Mouse (Mus musculus) forebrain, postnatal 0 days (tissue): ENCODE data around the gene Pgls. TPM values are rescaled to one million over a fixed set of nuclear protein-coding genes. Genes with fewer than 3 reads are reported as not detected.

Experiments used
- ATAC-seq: fragments of 200-750 bp; cut with Nextera tagmentation; 2 replicates; pipeline ENCODE4 v1.8.0; 2017; ENCODE audit warnings: mild to moderate bottlenecking, moderate library complexity
- DNase-seq: peaks from one replicate; pipeline ENCODE4 v3.0.0-alpha.2; 2015
- H3K27ac ChIP-seq: fragments of 300-500 bp; sonication (generic); 2 replicates; pipeline ENCODE4 v1.5.1; 2014; ENCODE audit warnings: low read depth, mild to moderate bottlenecking, antibody characterized with exemption, low read length, moderate library complexity, mixed read lengths
- H3K27me3 ChIP-seq: fragments of 300-500 bp; sonication (generic); 2 replicates; pipeline ENCODE4 v1.6.1; 2014; ENCODE audit warnings: mild to moderate bottlenecking, low read length, mixed read lengths; ENCODE audit not compliant: insufficient read depth
- H3K36me3 ChIP-seq: fragments of 300-500 bp; sonication (generic); 2 replicates; pipeline ENCODE4 v1.6.1; 2014; ENCODE audit warnings: mild to moderate bottlenecking, moderate library complexity; ENCODE audit not compliant: insufficient read depth
- H3K4me1 ChIP-seq: fragments of 300-500 bp; sonication (generic); 2 replicates; pipeline ENCODE4 v1.6.1; 2014; ENCODE audit warnings: antibody characterized with exemption; ENCODE audit not compliant: insufficient read depth
- H3K4me2 ChIP-seq: fragments of 300-500 bp; sonication (generic); 2 replicates; pipeline ENCODE4 v1.6.1; 2014; ENCODE audit warnings: low read depth, mild to moderate bottlenecking, moderate library complexity
- H3K4me3 ChIP-seq: fragments of 300-500 bp; sonication (generic); 2 replicates; pipeline ENCODE4 v1.5.1; 2014; ENCODE audit warnings: low read depth, low read length, mixed read lengths
- H3K9ac ChIP-seq: fragments of 300-500 bp; sonication (generic); 2 replicates; pipeline ENCODE4 v1.6.1; 2014; ENCODE audit warnings: mild to moderate bottlenecking
- H3K9me3 ChIP-seq: fragments of 300-500 bp; sonication (generic); 2 replicates; pipeline ENCODE4 v1.6.1; 2016; ENCODE audit warnings: low read length
- CTCF ChIP-seq: sonication (generic); IDR thresholded peaks from 2 replicates; pipeline ENCODE4 v1.5.1; 2016; ENCODE audit warnings: antibody characterized with exemption, control low read depth, low read depth
- WGBS: fragments of 180-500 bp; shearing (Covaris S2); extraction: QIAGEN DNeasy Blood & Tissue Kit; methylation state at CpG from one replicate; pipeline ENCODE4 v1.1.7; 2014; 5-methylcytosine and 5-hydroxymethylcytosine counted together
- polyA plus RNA-seq: library from polyadenylated mRNA; unstranded; fragments of >200 nt; fragmentation: Nextera tagmentation; extraction: Ambion mirVana; gene quantifications from 2 replicates; pipeline ENCODE4 v1.2.1, GENCODE M21; 2015
- total RNA-seq: library from RNA; depleted of rRNA; stranded (reverse); fragments of >200 nt; gene quantifications from 2 replicates; pipeline ENCODE4 v1.2.3, GENCODE M21; 2014; rRNA removed

The Pgls gene
- total RNA-seq (248 and 264 TPM in 2 replicates), polyA plus RNA-seq (262 and 318 TPM in 2 replicates)

- H3K27me3 ChIP-seq: no peaks in the 10 kb centered on the region
- peak within 1 kb of the TSS; percentile 89 for H3K9ac ChIP-seq
- peak within 1 kb of the TSS; percentile 90 for H3K4me2 ChIP-seq
- peaks cover 7% of the 10 kb centered on the region; the same call in 1 of the 2 replicates for H3K36me3 ChIP-seq
- no peaks in the 10 kb centered on the region for H3K9me3 ChIP-seq
- ATAC-seq (peak; percentile 84), DNase-seq (peak; percentile 95)
- peak within 1 kb of the TSS; percentile 76 for H3K4me3 ChIP-seq
- WGBS: 2% methylated on average over 70 of the region's 71 CpGs
- H3K27ac ChIP-seq: peak within 1 kb of the TSS; percentile 96
- peaks cover 10% of the 10 kb centered on the region for H3K4me1 ChIP-seq
- no peak for TF ChIP-seq CTCF
Measured at GRCm38 (mm10) chr8:71591471-71592373, at the start of gene Pgls. Gene Pgls (plus strand): TSS chr8:71592176.

GRCm38 (mm10) chr8:71542632-71543343 lies 49.2 kb upstream of the Pgls start, which contains the start of gene Mvb12a:
Gene Mvb12a (plus strand): TSS chr8:71542922.
- no peaks in the 10 kb centered on the region for H3K9me3 ChIP-seq
- 0% methylated on average over 51 of the region's 55 CpGs for WGBS
- H3K9ac ChIP-seq: peak within 1 kb of the TSS; percentile 74
- H3K4me1 ChIP-seq: no peaks in the 10 kb centered on the region
- 0 out of 2 replicates have a peak within 1 kb of the TSS, but pooled peaks have one; percentile 31 for H3K27ac ChIP-seq
- TF ChIP-seq CTCF: no peak
- H3K4me2 ChIP-seq: peak within 1 kb of the TSS; percentile 90
- ATAC-seq (peak; percentile 97), DNase-seq (peak; percentile 98)
- H3K4me3 ChIP-seq: peak within 1 kb of the TSS; percentile 75
- no peaks in the 10 kb centered on the region for H3K27me3 ChIP-seq
- peaks cover 24% of the 10 kb centered on the region for H3K36me3 ChIP-seq

GRCm38 (mm10) chr8:71543755-71544154 lies 48.2 kb upstream of the Pgls start:
- H3K9me3 ChIP-seq: no peaks in the 10 kb centered on the region
- no peaks in the 10 kb centered on the region for H3K27me3 ChIP-seq
- H3K27ac ChIP-seq: no peak overlapping the region
- TF ChIP-seq CTCF: no peak
- no peak for ATAC-seq
- 91% methylated on average over 9 of the region's 9 CpGs for WGBS
- H3K4me2 ChIP-seq: peak overlapping the region; percentile 90
- H3K36me3 ChIP-seq: peaks cover 31% of the 10 kb centered on the region
- DNase-seq: no peak
- H3K4me3 ChIP-seq: peak overlapping the region; percentile 75
- no peaks in the 10 kb centered on the region for H3K4me1 ChIP-seq
- peak overlapping the region; percentile 74; the same call in 1 of the 2 replicates for H3K9ac ChIP-seq

- WGBS: 93% methylated on average over 11 of the region's 11 CpGs
- Histone ChIP-seq H3K36me3 (peaks cover 32% of the 10 kb centered on the region), H3K27me3 (no peaks in the 10 kb centered on the region), H3K9me3 (no peaks in the 10 kb centered on the region), H3K4me3 (no peak overlapping the region), H3K4me1 (no peaks in the 10 kb centered on the region), H3K27ac (no peak overlapping the region), H3K9ac (no peak overlapping the region), H3K4me2 (no peak overlapping the region)
- DNase-seq: no peak
- no peak for ATAC-seq
- TF ChIP-seq CTCF: no peak
Measured at GRCm38 (mm10) chr8:71545053-71545452, 46.9 kb upstream of the Pgls start.

GRCm38 (mm10) chr8:71547590-71547989 lies 44.4 kb upstream of the Pgls start:
- Histone ChIP-seq H3K9me3 (no peaks in the 10 kb centered on the region), H3K9ac (no peak overlapping the region), H3K4me2 (no peak overlapping the region), H3K27ac (no peak overlapping the region), H3K27me3 (no peaks in the 10 kb centered on the region), H3K4me1 (no peaks in the 10 kb centered on the region), H3K36me3 (peaks cover 32% of the 10 kb centered on the region), H3K4me3 (no peak overlapping the region)
- DNase-seq (no peak), ATAC-seq (no peak)
- 90% methylated on average over 7 of the region's 7 CpGs for WGBS
- TF ChIP-seq CTCF: no peak

- no peak for DNase-seq
- H3K27ac ChIP-seq: no peak overlapping the region
- H3K27me3 ChIP-seq: no peaks in the 10 kb centered on the region
- WGBS: 68% methylated on average over 7 of the region's 7 CpGs
- H3K9ac ChIP-seq: no peak overlapping the region
- H3K36me3 ChIP-seq: peaks cover 23% of the 10 kb centered on the region
- no peak overlapping the region for H3K4me2 ChIP-seq
- no peaks in the 10 kb centered on the region for H3K4me1 ChIP-seq
- TF ChIP-seq CTCF: no peak
- ATAC-seq: no peak
- no peaks in the 10 kb centered on the region for H3K9me3 ChIP-seq
- H3K4me3 ChIP-seq: no peak overlapping the region
Measured at GRCm38 (mm10) chr8:71550754-71551153, 41.2 kb upstream of the Pgls start.
